In the genomic region with DNA sequence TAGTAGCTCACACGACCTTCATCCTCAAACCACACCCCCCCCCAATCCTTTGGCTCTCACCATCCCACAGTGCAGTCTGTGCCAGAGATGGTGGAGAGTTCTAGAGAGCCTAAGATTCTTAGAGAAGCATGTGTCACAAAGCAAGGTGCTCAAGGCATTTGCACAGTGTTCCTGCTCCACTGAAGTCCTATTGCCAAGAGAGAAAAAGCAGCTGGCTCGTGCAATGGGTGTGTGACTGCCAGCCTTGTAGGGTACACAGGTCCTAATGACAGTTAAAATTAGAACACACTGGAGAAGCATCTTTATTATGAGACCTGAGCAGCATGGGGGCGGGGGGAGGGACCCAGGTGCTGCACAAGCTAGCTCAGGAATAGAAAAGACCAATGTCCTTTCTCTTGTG, we compare ENCODE assay signal across 23 mouse cellular contexts. TPM values are rescaled to one million over a fixed set of nuclear protein-coding genes. Genes with fewer than 3 reads are reported as not detected.
A peak's percentile ranks its signal among the peaks of the same experiment; 100 is the strongest.
DNase-seq lines count a peak whose midpoint lies in the region; ATAC-seq lines count a peak whose summit lies in the region.
"Had no signal": no experiment of that assay in that cellular context is flagged by ENCODE, and none has a peak within 500 bp of the region (broad histone marks: within the 10 kb centered on the region; RNA-seq: fewer than 3 reads in every experiment).

No protein-coding gene starts in this region.

- no peaks in the 10 kb centered on the region for H3K9me3 ChIP-seq in heart, embryonic 10.5 days
- H3K9me3 ChIP-seq in heart, embryonic 12.5 days (replicated peaks): no peaks in the 10 kb centered on the region
- H3K9me3 ChIP-seq: embryonic facial prominence, embryonic 10.5 days; embryonic facial prominence, embryonic 13.5 days; forebrain, embryonic 12.5 days; forebrain, embryonic 15.5 days; hindbrain, embryonic 12.5 days; hindbrain, embryonic 15.5 days had no signal

- 58% methylated on average over 3 of the region's 3 CpGs for WGBS in heart, embryonic 10.5 days
- WGBS in heart, embryonic 12.5 days: 48% methylated on average over 3 of the region's 3 CpGs

- no peak overlapping the region for H3K4me2 ChIP-seq in heart, embryonic 12.5 days
- H3K4me2 ChIP-seq: embryonic facial prominence, embryonic 13.5 days; forebrain, embryonic 12.5 days; forebrain, embryonic 15.5 days; heart, embryonic 11.5 days; hindbrain, embryonic 12.5 days; hindbrain, embryonic 15.5 days had no signal

- H3K27me3 ChIP-seq in heart, embryonic 10.5 days (ENCODE audit: insufficient read depth, poor library complexity, severe bottlenecking): no peaks in the 10 kb centered on the region
- H3K27me3 ChIP-seq in heart, embryonic 12.5 days (replicated peaks): no peaks in the 10 kb centered on the region
- H3K27me3 ChIP-seq: embryonic facial prominence, embryonic 13.5 days; forebrain, embryonic 12.5 days; forebrain, embryonic 15.5 days; hindbrain, embryonic 15.5 days; Patski had no signal

- H3K36me3 ChIP-seq in heart, embryonic 10.5 days: no peaks in the 10 kb centered on the region
- H3K36me3 ChIP-seq in heart, embryonic 12.5 days: no peaks in the 10 kb centered on the region
- H3K36me3 ChIP-seq: embryonic facial prominence, embryonic 10.5 days; embryonic facial prominence, embryonic 13.5 days; forebrain, embryonic 12.5 days; forebrain, embryonic 15.5 days; hindbrain, embryonic 12.5 days; hindbrain, embryonic 15.5 days had no signal

- peaks cover 50% of the 10 kb centered on the region for H3K4me1 ChIP-seq in heart, embryonic 10.5 days
- H3K4me1 ChIP-seq in heart, embryonic 12.5 days (replicated peaks): peaks cover 25% of the 10 kb centered on the region

- DNase-seq in adrenal gland, postnatal 14 days: peak; percentile 3
- DNase-seq in adrenal gland, adult (ENCODE audit: inconsistent age in 2 of 2, low spot score in 1 of 2): no peak
- no peak for DNase-seq in heart, embryonic 10.5 days (ENCODE audit: low spot score)
- peak; percentile 2 for DNase-seq in right cerebral cortex, postnatal 14 days
- no peak for DNase-seq in right cerebral cortex, adult 2 months (ENCODE audit: low spot score in 2 of 2)
- DNase-seq: adrenal gland, adult 2 months; adrenal gland, postnatal 25 days; cerebellum, adult 9-11 months; cerebellum, postnatal 25 days; gastrocnemius, postnatal 25 days; kidney, adult 2 months had no signal

- ATAC-seq in heart, embryonic 12.5 days (ENCODE audit: insufficient number of reproducible peaks, low FRiP score): no peak
- ATAC-seq: forebrain, embryonic 15.5 days; intestine, postnatal 0 days; Patski had no signal

- H3K27ac ChIP-seq in heart, embryonic 10.5 days: peak overlapping the region; percentile 4; the same call in 1 of the 2 replicates
- no peak overlapping the region for H3K27ac ChIP-seq in heart, embryonic 12.5 days (ENCODE audit: poor library complexity, severe bottlenecking)
- H3K27ac ChIP-seq: embryonic facial prominence, embryonic 10.5 days; embryonic facial prominence, embryonic 13.5 days; forebrain, embryonic 12.5 days; forebrain, embryonic 15.5 days; heart, adult 2 months; hindbrain, embryonic 12.5 days; hindbrain, embryonic 15.5 days had no signal

- no peak overlapping the region for H3K9ac ChIP-seq in heart, embryonic 12.5 days
- H3K9ac ChIP-seq: embryonic facial prominence, embryonic 13.5 days; forebrain, embryonic 12.5 days; forebrain, embryonic 15.5 days; hindbrain, embryonic 12.5 days; hindbrain, embryonic 15.5 days had no signal

- no peak overlapping the region for H3K4me3 ChIP-seq in heart, embryonic 10.5 days
- H3K4me3 ChIP-seq in heart, embryonic 12.5 days: no peak overlapping the region
- H3K4me3 ChIP-seq: embryonic facial prominence, embryonic 10.5 days; embryonic facial prominence, embryonic 13.5 days; erythroblast, embryonic 14.5 days; forebrain, embryonic 12.5 days; forebrain, embryonic 15.5 days; heart, adult 2 months; hindbrain, embryonic 12.5 days; hindbrain, embryonic 15.5 days had no signal

RNA-seq across cellular contexts. Expression of gene Zmiz1, which starts 18.2 kb away (rescaled TPM):
- total RNA-seq in adrenal gland, postnatal 14 days (2021): 96.4 and 96.9 TPM in 2 replicates
- polyA plus RNA-seq in heart, embryonic 10.5 days (2016; fragmentation: Nextera tagmentation; extraction: Ambion mirVana): 38.1 and 45.8 TPM in 2 replicates
- 34.2 and 41.4 TPM in 2 replicates for polyA plus RNA-seq in heart, embryonic 12.5 days (2016; fragmentation: Nextera tagmentation; extraction: Ambion mirVana)

Comparison
In these comparisons a context has a peak if more than half of its experiments do, and no peak if none do; other contexts are left out.
1. DNase-seq: peak in adrenal gland, postnatal 14 days (single experiment) and right cerebral cortex, postnatal 14 days (single experiment); none in adrenal gland, adult (0 of 2), heart, embryonic 10.5 days (single experiment) and right cerebral cortex, adult 2 months (0 of 2).